Mouse (Mus musculus) layer of hippocampus, adult 8-10 months (tissue): ENCODE measurements around the gene Il6ra. TPM values are rescaled to one million over a fixed set of nuclear protein-coding genes. Genes with fewer than 3 reads are reported as not detected.
"Not testable (repeated sequence)": the region's sequence is repeated elsewhere in the genome, so short reads cannot be mapped to it uniquely, and the experiment has no call there.

Experiments
- DNase-seq, 2 experiments: peaks; one replicate each; pipeline ENCODE4 v3.0.0; 2022; ENCODE audit warnings: low spot score in 2 of 2
- total RNA-seq, 4 experiments: library from RNA; stranded (reverse); gene quantifications; 2 replicates each; pipeline ENCODE4 v1.2.4; 2022

Gene Il6ra
- total RNA-seq, 4 experiments from 2014 or later: 6.6 to 9.4 (median 8.1) TPM

GRCm38 (mm10) chr3:89875781-89876180, 37.2 kb downstream of the Il6ra start:
- DNase-seq: no peak

- DNase-seq: no peak
These were observed 38.0 kb downstream of the Il6ra start for GRCm38 (mm10) chr3:89875021-89875420.

DNA sequence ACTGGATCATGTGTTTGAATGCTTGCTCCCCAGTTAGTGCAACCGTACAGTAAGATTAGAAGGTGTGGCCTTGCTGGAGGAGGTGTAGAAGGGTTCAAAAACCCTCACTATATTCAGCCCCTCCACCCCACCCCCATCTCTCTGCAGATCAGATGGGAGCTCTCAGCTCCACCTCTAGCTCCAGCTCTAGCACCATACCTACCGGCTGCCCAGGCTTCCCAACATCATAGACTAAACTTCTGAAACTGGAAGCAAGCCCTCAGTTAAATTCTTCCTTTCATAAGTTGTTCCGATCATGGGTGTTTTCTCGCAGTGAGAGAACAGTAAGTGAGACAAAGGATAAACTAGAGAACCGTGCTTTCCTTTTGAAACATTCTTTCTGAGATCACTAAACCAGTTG, 38.9 kb downstream of the Il6ra start:
- no peak for DNase-seq

DNA sequence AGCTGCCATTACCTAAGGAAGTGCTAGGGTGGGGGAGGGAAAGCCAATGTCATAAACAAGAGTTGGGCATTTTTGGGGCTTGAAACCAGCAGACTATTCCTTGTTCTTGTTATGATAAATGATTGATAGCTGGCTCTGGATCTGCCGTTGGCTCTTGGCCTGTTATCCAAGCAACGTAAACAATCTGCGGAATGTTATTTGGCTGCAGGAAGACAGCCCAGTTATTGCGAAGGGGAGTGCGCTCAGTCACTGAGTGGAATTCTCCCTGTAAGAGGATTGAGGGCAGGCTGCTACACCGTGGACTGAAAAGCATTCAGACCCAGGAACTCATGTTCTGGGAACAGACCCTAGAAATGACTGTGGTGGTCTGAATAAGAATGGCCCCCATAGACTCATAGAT, 40.3 kb downstream of the Il6ra start:
- no peak for DNase-seq

GRCm38 (mm10) chr3:89872209-89872608, 40.8 kb downstream of the Il6ra start:
- DNase-seq: no peak

DNA sequence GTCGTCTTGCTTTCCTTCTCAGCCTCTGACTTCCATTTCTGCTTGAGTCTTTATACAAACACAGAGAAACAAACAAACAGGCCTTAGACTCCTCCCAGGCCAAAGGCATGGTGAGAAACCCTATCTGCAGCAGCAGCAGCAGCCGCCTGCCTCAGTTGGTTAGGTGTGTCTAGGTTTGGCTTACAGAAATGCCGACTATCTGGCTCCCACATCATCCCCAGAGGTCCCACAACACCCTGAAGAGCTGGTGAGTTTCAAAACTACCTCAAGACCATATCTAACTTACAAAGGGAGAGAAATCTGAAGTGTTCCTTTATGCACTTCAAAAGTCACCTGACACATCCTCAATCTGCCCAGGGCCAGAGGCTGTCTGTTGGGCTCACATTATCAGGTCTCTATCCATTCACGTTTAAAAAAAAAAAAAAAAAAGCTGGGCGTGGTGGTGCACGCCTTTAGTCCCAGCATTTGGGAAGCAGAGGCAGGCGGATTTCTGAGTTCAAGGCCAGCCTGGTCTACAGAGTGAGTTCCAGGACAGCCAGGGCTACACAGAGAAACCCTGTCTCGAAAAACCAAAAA, 41.6 kb downstream of the Il6ra start:
- no peak for DNase-seq

- DNase-seq: no peak
These were observed 42.3 kb downstream of the Il6ra start for GRCm38 (mm10) chr3:89870472-89871271.

- DNase-seq: no peak
These were observed 43.4 kb downstream of the Il6ra start for GRCm38 (mm10) chr3:89869556-89869955.

DNA sequence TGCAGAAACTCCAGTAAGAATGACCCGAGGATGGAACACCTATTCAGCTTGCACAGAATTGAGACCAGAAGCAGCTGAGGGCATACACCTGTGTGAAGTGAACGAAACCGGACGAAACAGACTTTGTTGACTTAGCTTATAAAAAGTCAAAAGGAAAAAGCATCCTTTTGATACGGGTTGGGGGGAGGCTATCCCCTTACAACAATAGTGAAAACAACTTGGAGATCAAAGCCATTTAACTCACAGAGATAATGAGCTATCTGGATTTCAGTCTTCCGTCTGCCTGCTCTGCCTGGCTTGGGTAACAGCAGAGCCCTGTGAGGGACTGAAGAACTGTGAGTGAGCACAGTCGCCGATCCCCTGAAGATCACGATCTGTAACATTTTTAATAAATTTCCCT, 44.0 kb downstream of the Il6ra start:
- no peak for DNase-seq

DNA sequence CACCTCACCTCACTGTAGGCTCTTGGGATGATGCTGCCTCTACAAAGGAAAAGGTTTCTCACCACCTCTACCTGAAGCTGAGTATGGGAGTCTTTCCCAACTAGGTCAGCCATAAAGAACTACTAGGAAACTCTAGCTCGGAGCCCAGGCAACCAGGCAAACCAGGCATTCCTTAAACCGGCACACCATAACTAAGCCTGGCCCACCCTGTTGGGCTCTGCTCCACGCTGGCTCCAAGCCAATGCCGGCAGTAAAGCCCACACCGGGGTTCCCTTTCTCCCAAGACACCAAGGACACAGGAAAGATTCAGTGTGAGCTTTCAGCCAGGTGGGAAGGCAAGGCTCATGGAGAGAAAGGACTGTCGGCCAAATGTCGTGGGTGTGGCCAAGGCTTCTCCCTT, 44.6 kb downstream of the Il6ra start:
- DNase-seq: no peak

GRCm38 (mm10) chr3:89867651-89868050, 45.3 kb downstream of the Il6ra start:
- no peak for DNase-seq

DNA sequence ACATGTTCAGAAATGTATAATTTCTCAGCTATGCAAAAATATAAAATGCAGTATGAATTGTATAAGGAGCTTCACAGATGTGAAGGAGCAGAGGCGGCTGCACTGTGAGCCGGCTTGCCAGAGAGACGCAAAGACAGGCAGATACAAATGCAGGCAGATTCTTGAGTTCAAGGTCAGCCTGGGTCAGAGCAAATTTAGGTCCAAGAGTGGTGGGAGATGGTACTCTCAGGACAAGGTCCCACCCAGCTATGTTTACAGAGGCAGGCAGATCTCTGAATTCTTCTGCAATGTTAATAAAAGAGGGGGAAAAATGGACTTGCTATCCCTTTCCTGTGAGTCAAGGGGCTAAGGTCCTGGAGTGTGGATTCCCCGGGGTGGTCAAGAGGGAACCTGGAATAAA, 47.2 kb downstream of the Il6ra start:
- DNase-seq: no peak

- no peak for DNase-seq
These were observed 48.0 kb downstream of the Il6ra start for GRCm38 (mm10) chr3:89865020-89865419.

DNA sequence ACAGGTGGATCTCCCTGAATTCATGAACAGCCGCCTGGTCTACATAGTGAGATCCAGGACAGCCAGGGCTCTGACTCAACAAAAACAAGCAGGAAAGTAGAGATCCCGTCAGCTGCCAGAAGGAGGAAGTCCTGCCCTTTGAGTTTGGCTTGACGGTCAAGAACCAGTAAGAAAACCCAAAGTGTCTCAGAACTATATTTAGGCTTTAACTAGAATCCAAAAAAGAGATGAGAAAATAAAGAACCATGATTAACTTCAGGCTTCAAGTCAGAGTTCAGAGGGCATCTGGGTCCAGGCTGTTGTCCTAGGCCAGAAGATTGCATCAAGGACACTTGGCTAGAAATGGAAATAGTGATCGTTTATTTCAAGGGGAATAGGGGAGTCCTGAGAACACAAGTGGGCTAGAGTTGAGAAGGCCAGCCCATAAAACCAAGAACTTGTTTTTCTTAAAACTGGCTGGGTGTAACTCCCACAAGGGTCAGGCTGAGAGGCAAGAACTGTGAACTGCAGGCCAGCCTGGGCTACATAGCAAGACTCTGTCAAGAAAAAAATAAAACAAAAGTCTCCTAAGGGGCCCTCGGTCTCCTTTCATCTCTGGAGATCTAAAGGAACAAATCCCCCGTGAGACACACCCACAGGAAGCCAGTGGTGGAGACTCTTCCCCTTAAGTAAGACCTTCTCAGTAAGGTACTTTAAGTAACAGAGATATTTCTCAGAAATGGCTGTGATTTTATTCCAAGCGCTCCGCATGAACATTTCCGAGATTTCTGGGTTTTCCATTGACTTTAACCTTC, 49.1 kb downstream of the Il6ra start:
- no peak for DNase-seq

- not testable (repeated sequence) for DNase-seq
These were observed 49.7 kb downstream of the Il6ra start for GRCm38 (mm10) chr3:89863276-89863675.

GRCm38 (mm10) chr3:89862182-89862761, 50.7 kb downstream of the Il6ra start:
- no peak for DNase-seq

DNA sequence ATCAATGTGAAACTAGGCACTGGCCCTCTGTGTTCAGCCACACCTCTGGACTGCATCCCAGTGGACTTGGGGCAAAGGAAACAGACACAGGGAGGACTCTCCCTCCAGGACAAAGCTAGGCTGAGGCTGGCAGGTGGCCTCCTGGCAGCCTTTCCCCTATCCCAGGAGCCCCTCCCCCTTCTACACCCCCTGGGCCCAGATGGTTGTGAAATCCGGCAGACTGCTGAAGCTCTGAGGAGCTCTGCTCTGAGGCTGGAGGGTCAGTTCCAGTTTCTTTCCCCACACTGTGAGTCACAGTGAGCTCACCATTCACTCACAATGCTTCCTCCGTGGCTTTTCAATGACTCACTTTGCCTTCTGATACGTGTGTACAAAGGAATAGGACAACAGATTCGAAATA, 51.9 kb downstream of the Il6ra start:
- DNase-seq: peak in 1 of 2 experiments; percentile 34

DNA sequence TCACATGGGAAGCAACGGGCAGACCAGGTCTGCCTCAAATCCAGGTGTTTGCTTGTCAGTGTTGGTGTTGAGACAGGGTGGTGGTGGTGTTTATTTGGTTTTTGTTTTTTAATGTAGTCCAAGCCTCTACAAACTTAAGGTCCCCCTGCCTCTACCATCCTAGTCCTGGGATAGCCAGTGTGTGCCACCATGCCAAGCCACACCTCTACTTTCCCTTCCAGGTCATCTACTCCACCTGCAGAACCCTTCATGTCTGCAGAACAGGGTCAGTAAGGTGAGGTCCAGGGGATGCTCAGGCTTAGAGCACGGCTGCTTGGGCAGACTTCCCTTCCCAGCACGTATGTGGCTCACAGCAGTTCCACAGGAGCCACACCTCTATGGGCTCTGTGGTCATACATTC, 52.7 kb downstream of the Il6ra start:
- no peak for DNase-seq

DNA sequence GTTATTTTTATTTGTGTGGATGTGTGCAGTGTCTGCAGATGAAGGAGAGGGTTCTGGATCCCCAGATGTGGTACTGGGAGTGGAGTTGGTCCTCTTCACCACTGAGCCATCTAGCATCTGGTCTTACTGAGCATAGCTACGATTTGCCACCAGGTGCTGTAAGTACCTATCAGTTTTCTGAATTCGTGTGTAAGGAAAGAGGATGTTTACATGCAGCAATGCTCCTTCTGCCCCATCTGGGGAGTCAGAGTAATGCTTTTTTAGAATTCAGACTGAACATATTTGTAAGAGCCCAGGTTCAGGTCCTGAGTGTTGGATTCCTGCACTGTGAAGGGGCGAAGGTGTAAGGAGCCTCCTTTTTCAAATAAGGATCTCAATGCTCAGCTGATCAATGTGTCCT, 53.1 kb downstream of the Il6ra start:
- DNase-seq: no peak

GRCm38 (mm10) chr3:89858888-89859287, 54.1 kb downstream of the Il6ra start:
- peak; percentile 73 to 77 for DNase-seq

DNA sequence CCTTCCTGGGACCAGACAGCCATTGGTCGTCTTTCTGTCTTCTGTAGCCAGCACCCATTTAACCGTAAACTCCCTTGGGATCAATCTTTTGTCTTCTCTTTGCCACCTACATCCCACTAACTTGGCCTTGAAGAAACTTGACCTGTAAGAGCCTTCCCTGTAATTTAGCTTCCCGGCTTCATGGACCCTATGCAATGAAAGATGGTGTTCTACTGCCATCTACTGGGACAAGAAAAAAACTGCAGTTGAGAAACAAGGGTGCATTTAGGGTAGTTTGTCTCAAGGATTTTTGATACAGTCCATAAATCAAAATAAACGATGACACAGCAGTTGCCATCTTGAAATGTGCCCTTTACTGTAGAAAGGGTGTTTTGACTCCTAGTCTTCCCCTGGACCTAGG, 54.9 kb downstream of the Il6ra start:
- no peak for DNase-seq

DNA sequence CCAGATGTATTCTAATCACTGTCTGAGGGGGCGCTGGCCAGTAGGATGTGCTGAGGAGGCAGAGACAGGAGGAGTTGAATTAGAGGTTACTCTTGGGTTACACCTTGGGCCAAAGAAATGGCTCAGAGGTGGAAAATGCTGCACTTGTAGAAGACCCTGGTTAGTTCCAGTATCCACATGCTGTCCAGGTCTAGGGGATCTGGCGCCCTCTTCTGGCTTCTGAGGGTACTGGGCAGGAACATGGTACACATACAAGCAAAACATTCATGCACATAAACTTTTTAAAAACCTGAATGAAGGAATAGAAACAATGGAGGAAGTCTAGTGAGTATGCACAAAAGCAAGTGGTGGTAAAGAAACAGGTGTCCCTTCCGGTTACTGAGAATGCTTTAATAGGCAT, 55.6 kb downstream of the Il6ra start:
- DNase-seq: no peak
